8 mouse cellular contexts compared by ENCODE assay signal in the genomic region with DNA sequence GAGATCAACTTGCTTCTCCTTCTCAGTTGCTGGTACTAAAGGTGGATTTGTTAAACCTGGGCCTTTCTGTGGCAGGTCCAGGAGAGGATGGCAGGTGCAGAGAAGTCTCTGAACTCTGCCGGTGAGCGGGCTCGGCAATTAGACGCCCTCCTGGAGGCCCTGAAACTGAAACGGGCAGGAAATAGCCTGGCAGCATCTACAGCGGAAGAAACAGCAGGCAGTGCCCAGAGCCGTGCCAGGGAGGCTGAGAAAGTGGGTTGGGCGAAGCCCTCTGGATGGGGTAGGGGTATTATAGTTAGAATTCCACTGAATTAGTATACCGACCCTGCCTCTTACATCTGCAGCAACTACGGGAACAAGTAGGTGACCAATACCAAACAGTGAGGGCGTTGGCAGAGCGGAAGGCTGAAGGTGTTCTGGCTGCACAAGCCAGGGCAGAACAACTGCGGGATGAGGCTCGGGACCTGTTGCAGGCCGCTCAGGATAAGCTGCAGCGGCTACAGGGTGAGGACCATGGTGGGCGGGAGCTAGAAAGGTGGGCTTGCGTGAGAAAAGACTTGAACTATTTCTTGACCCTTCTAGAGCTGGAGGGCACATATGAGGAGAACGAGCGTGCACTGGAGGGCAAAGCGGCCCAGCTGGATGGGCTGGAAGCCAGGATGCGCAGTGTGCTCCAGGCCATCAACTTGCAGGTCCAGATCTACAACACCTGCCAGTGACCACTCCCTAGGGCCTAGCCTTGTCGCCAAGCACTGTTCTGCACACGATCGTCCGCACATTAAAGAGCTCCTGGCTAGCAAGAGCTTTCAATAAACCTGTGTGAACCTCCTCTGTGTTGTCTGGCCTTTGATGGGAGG. TPM values are rescaled to one million over a fixed set of nuclear protein-coding genes. Genes with fewer than 3 reads are reported as not detected.
DNase-seq lines count a peak whose midpoint lies in the region; ATAC-seq and TF ChIP-seq lines count a peak whose summit lies in the region.

No protein-coding gene starts in this region.

- no peak for TF ChIP-seq CTCF in ES-Bruce4 (IDR thresholded peaks at IDR 0.05; ENCODE audit: low read depth, low read length)

- no peaks in the 10 kb centered on the region for H3K27me3 ChIP-seq in heart, embryonic 14.5 days (ENCODE audit: control insufficient read depth, insufficient read depth, low read length)
- H3K27me3 ChIP-seq in ES-Bruce4 (ENCODE audit: control insufficient read depth, insufficient read depth, low read length, poor library complexity, severe bottlenecking), result no peaks in the 10 kb centered on the region
- no peaks in the 10 kb centered on the region for H3K27me3 ChIP-seq in forebrain, embryonic 15.5 days
- no peaks in the 10 kb centered on the region for H3K27me3 ChIP-seq in liver, embryonic 16.5 days (ENCODE audit: control insufficient read depth, insufficient read depth, low read depth, low read length)

- WGBS in heart, embryonic 14.5 days, result 70% methylated on average over 26 of the region's 26 CpGs
- 66% methylated on average over 26 of the region's 26 CpGs for WGBS in forebrain, embryonic 15.5 days
- WGBS in liver, embryonic 16.5 days (ENCODE audit: insufficient replicate concordance), result 66% methylated on average over 26 of the region's 26 CpGs

- peak overlapping the region; percentile 96 to 99 for H3K4me3 ChIP-seq in heart, embryonic 14.5 days (ENCODE audit: control insufficient read depth in 1 of 2, insufficient read depth in 1 of 2, low read depth in 1 of 2, low read length in 2 of 2)
- H3K4me3 ChIP-seq in ES-Bruce4 (ENCODE audit: low read depth, low read length), result peak overlapping the region; percentile 78
- peak overlapping the region; percentile 80 for H3K4me3 ChIP-seq in forebrain, embryonic 15.5 days
- H3K4me3 ChIP-seq in liver, embryonic 16.5 days (ENCODE audit: low read depth, low read length), result peak overlapping the region; percentile 100

- peak; percentile 16; the same call in 1 of the 2 replicates for ATAC-seq in heart, embryonic 14.5 days (ENCODE audit: insufficient number of reproducible peaks, insufficient read depth, low FRiP score, low read depth)
- ATAC-seq in forebrain, embryonic 15.5 days (replicated peaks), result peak; percentile 36
- ATAC-seq in liver, embryonic 16.5 days (ENCODE audit: low read depth), result no peak

- H3K27ac ChIP-seq in heart, embryonic 14.5 days (replicated peaks in 1 of 2; ENCODE audit: control insufficient read depth in 1 of 2, insufficient read depth in 1 of 2, low read depth in 2 of 2, low read length in 2 of 2), result peak overlapping the region; percentile 97 to 99
- peak overlapping the region; percentile 88 for H3K27ac ChIP-seq in ES-Bruce4 (ENCODE audit: insufficient read depth, low read length)
- H3K27ac ChIP-seq in forebrain, embryonic 15.5 days (replicated peaks), result peak overlapping the region; percentile 94
- peak overlapping the region; percentile 97 for H3K27ac ChIP-seq in liver, embryonic 16.5 days (ENCODE audit: low read length)

- H3K36me3 ChIP-seq in heart, embryonic 14.5 days (ENCODE audit: control insufficient read depth, insufficient read depth, low read length), result peaks cover 86% of the 10 kb centered on the region
- peaks cover 22% of the 10 kb centered on the region for H3K36me3 ChIP-seq in ES-Bruce4 (ENCODE audit: control insufficient read depth, insufficient read depth, low read length, poor library complexity, severe bottlenecking)
- H3K36me3 ChIP-seq in forebrain, embryonic 15.5 days, result peaks cover 26% of the 10 kb centered on the region
- peaks cover 26% of the 10 kb centered on the region for H3K36me3 ChIP-seq in liver, embryonic 16.5 days (ENCODE audit: control insufficient read depth, insufficient read depth)

- no peaks in the 10 kb centered on the region for H3K9me3 ChIP-seq in heart, embryonic 14.5 days (ENCODE audit: control insufficient read depth, low read length)
- no peaks in the 10 kb centered on the region for H3K9me3 ChIP-seq in ES-Bruce4 (replicated peaks; ENCODE audit: control insufficient read depth, insufficient read depth, low read length, poor library complexity, severe bottlenecking)
- H3K9me3 ChIP-seq in forebrain, embryonic 15.5 days, result no peaks in the 10 kb centered on the region
- H3K9me3 ChIP-seq in liver, embryonic 16.5 days (replicated peaks; ENCODE audit: control insufficient read depth, low read length), result no peaks in the 10 kb centered on the region

- peak overlapping the region; percentile 99 for H3K9ac ChIP-seq in heart, embryonic 14.5 days (ENCODE audit: low read length)
- H3K9ac ChIP-seq in ES-Bruce4 (ENCODE audit: low read depth, poor library complexity, severe bottlenecking), result peak overlapping the region; percentile 85
- H3K9ac ChIP-seq in forebrain, embryonic 15.5 days (replicated peaks), result peak overlapping the region; percentile 89
- peak overlapping the region; percentile 97 for H3K9ac ChIP-seq in liver, embryonic 16.5 days (ENCODE audit: low read depth, low read length)

- TF ChIP-seq EP300 in ES-Bruce4 (IDR thresholded peaks at IDR 0.05; ENCODE audit: insufficient read depth, low read depth, low read length), result no peak

- peak; percentile 46 for TF ChIP-seq POLR2A in ES-Bruce4 (IDR thresholded peaks at IDR 0.05; ENCODE audit: insufficient read depth, low read length)

- peaks cover 10% of the 10 kb centered on the region in 2 experiments for H3K4me1 ChIP-seq in heart, embryonic 14.5 days (ENCODE audit: control insufficient read depth in 2 of 2, insufficient read depth in 2 of 2, low read length in 2 of 2)
- H3K4me1 ChIP-seq in ES-Bruce4 (ENCODE audit: control insufficient read depth, insufficient read depth, low read length), result no peaks in the 10 kb centered on the region
- peaks cover 20% of the 10 kb centered on the region for H3K4me1 ChIP-seq in forebrain, embryonic 15.5 days
- H3K4me1 ChIP-seq in liver, embryonic 16.5 days (ENCODE audit: control insufficient read depth, low read depth, low read length), result peaks cover 18% of the 10 kb centered on the region

- no peak for DNase-seq in heart, postnatal 36 days
- DNase-seq in thymus, postnatal 25 days, result peak; percentile 48
- no peak for DNase-seq in left cerebral cortex, postnatal 4 days
- no peak for DNase-seq in ovary, postnatal 14 days (ENCODE audit: low spot score)

- intact Hi-C loops in heart, postnatal 36 days (cut with DNase I), result loop anchor here (1.0 kb wide), 1 partner anchor 8 kb away; no protein-coding TSS in a partner anchor
- intact Hi-C loops in left cerebral cortex, postnatal 4 days (cut with DNase I), result no loop called here

- peak overlapping the region; percentile 73 for H3K4me2 ChIP-seq in heart, embryonic 14.5 days (ENCODE audit: low read length)
- peak overlapping the region; percentile 63 for H3K4me2 ChIP-seq in forebrain, embryonic 15.5 days (replicated peaks)
- H3K4me2 ChIP-seq in liver, embryonic 16.5 days (ENCODE audit: low read depth, low read length), result peak overlapping the region; percentile 90

RNA-seq across cellular contexts. Expression of gene Usp19, which starts 0.5 kb away (rescaled TPM):
- polyA plus RNA-seq in heart, embryonic 14.5 days (2014; fragmentation: Nextera tagmentation; extraction: Ambion mirVana), result 54.4 and 57.0 TPM in 2 replicates
- total RNA-seq in heart, postnatal 36 days (2021), result 100 to 1,000 TPM in 1 of 2 experiments, 10 to 100 TPM in 1; 99.1 to 105 TPM
- 86.0 and 90.9 TPM in 2 replicates for polyA plus RNA-seq in ES-Bruce4 (2011; ENCODE audit: insufficient read depth, insufficient read length, low read depth, missing spikeins)
- 90.1 and 95.4 TPM in 2 replicates for polyA plus RNA-seq in forebrain, embryonic 15.5 days (2015; fragmentation: Nextera tagmentation; extraction: Ambion mirVana)
- polyA plus RNA-seq in liver, embryonic 16.5 days (2015; fragmentation: Nextera tagmentation; extraction: Ambion mirVana), result 25.7 and 28.6 TPM in 2 replicates
- 100 to 1,000 TPM; 111 to 124 TPM for total RNA-seq in left cerebral cortex, postnatal 4 days (2021)

RNA-seq across cellular contexts. Expression of gene Lamb2, which starts 10.4 kb away (rescaled TPM):
- 38.9 and 41.5 TPM in 2 replicates for polyA plus RNA-seq in heart, embryonic 14.5 days (2014; fragmentation: Nextera tagmentation; extraction: Ambion mirVana)
- total RNA-seq in heart, postnatal 36 days (2021), result 100 to 1,000 TPM; 344 to 366 TPM
- 27.4 and 39.0 TPM in 2 replicates for polyA plus RNA-seq in ES-Bruce4 (2011; ENCODE audit: insufficient read depth, insufficient read length, low read depth, missing spikeins)
- polyA plus RNA-seq in forebrain, embryonic 15.5 days (2015; fragmentation: Nextera tagmentation; extraction: Ambion mirVana), result 15.7 and 18.8 TPM in 2 replicates
- 9.7 and 10.7 TPM in 2 replicates for polyA plus RNA-seq in liver, embryonic 16.5 days (2015; fragmentation: Nextera tagmentation; extraction: Ambion mirVana)
- 10 to 100 TPM; 29.2 to 29.9 TPM for total RNA-seq in left cerebral cortex, postnatal 4 days (2021)

RNA-seq across cellular contexts. Expression of gene Qars, which starts 17.6 kb away (rescaled TPM):
- 62.8 and 78.8 TPM in 2 replicates for polyA plus RNA-seq in heart, embryonic 14.5 days (2014; fragmentation: Nextera tagmentation; extraction: Ambion mirVana)
- total RNA-seq in heart, postnatal 36 days (2021), result 10 to 100 TPM; 78.8 to 82.3 TPM
- 348 and 395 TPM in 2 replicates for polyA plus RNA-seq in ES-Bruce4 (2011; ENCODE audit: insufficient read depth, insufficient read length, low read depth, missing spikeins)
- polyA plus RNA-seq in forebrain, embryonic 15.5 days (2015; fragmentation: Nextera tagmentation; extraction: Ambion mirVana), result 70.1 and 72.6 TPM in 2 replicates
- polyA plus RNA-seq in liver, embryonic 16.5 days (2015; fragmentation: Nextera tagmentation; extraction: Ambion mirVana), result 47.0 and 51.4 TPM in 2 replicates
- total RNA-seq in left cerebral cortex, postnatal 4 days (2021), result 100 to 1,000 TPM in 1 of 2 experiments, 10 to 100 TPM in 1; 98.2 to 112 TPM

RNA-seq across cellular contexts. Expression of gene Qrich1, which starts 26.7 kb away (rescaled TPM):
- 85.1 and 91.9 TPM in 2 replicates for polyA plus RNA-seq in heart, embryonic 14.5 days (2014; fragmentation: Nextera tagmentation; extraction: Ambion mirVana)
- 10 to 100 TPM; 60.4 to 60.5 TPM for total RNA-seq in heart, postnatal 36 days (2021)
- polyA plus RNA-seq in ES-Bruce4 (2011; ENCODE audit: insufficient read depth, insufficient read length, low read depth, missing spikeins), result 139 and 145 TPM in 2 replicates
- 146 and 148 TPM in 2 replicates for polyA plus RNA-seq in forebrain, embryonic 15.5 days (2015; fragmentation: Nextera tagmentation; extraction: Ambion mirVana)
- 42.7 and 44.2 TPM in 2 replicates for polyA plus RNA-seq in liver, embryonic 16.5 days (2015; fragmentation: Nextera tagmentation; extraction: Ambion mirVana)
- 100 to 1,000 TPM; 145 to 149 TPM for total RNA-seq in left cerebral cortex, postnatal 4 days (2021)

RNA-seq across cellular contexts. Expression of gene Klhdc8b, which starts 28.5 kb away (rescaled TPM):
- 87.0 and 94.7 TPM in 2 replicates for polyA plus RNA-seq in heart, embryonic 14.5 days (2014; fragmentation: Nextera tagmentation; extraction: Ambion mirVana)
- 1 to 10 TPM; 6.8 to 8.9 TPM for total RNA-seq in heart, postnatal 36 days (2021)
- 5.8 and 6.4 TPM in 2 replicates for polyA plus RNA-seq in ES-Bruce4 (2011; ENCODE audit: insufficient read depth, insufficient read length, low read depth, missing spikeins)
- 55.7 and 62.2 TPM in 2 replicates for polyA plus RNA-seq in forebrain, embryonic 15.5 days (2015; fragmentation: Nextera tagmentation; extraction: Ambion mirVana)
- polyA plus RNA-seq in liver, embryonic 16.5 days (2015; fragmentation: Nextera tagmentation; extraction: Ambion mirVana), result 13.3 and 14.8 TPM in 2 replicates
- total RNA-seq in left cerebral cortex, postnatal 4 days (2021), result 10 to 100 TPM; 32.7 to 37.9 TPM
